36 mouse cellular contexts compared by ENCODE assay signal in the genomic region with DNA sequence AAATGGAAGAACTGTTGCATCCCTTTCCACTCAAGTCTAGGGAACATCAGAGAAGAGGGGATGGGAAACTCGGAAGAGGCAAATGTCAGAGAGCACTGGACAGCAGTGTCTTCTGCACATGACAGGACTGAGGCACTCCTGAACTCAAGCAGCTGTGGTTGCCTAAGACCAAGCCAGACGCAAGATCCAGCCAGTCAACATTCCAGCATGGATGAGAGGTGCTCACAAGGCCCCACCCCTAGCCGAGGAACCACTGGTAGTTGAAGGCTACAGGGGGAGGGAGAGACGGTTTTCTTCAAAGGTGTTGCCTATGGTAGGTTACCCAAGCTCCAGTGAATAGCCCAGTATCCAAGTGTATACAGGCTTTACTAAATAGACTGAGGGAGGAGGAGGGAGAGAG. TPM values are rescaled to one million over a fixed set of nuclear protein-coding genes. Genes with fewer than 3 reads are reported as not detected.
DNase-seq lines count a peak whose midpoint lies in the region; ATAC-seq and TF ChIP-seq lines count a peak whose summit lies in the region.
"Had no signal": no experiment of that assay in that cellular context is flagged by ENCODE, and none has a peak within 500 bp of the region (broad histone marks: within the 10 kb centered on the region; RNA-seq: fewer than 3 reads in every experiment).

No protein-coding gene starts in this region.

- no peak overlapping the region for H3K27ac ChIP-seq in embryonic facial prominence, embryonic 14.5 days (replicated peaks; ENCODE audit: low read depth, low read length)
- H3K27ac ChIP-seq in embryonic facial prominence, embryonic 10.5 days (replicated peaks): no peak overlapping the region
- no peak overlapping the region for H3K27ac ChIP-seq in liver, embryonic 11.5 days (ENCODE audit: low read depth, low read length)
- no peak overlapping the region for H3K27ac ChIP-seq in liver, embryonic 12.5 days
- no peak overlapping the region for H3K27ac ChIP-seq in hindbrain, postnatal 0 days
- no peak overlapping the region for H3K27ac ChIP-seq in kidney, embryonic 15.5 days
- H3K27ac ChIP-seq: hindbrain, embryonic 15.5 days; liver, embryonic 14.5 days had no signal

- H3K4me2 ChIP-seq in embryonic facial prominence, embryonic 14.5 days (ENCODE audit: low read depth, low read length): no peak overlapping the region
- H3K4me2 ChIP-seq in liver, embryonic 11.5 days: no peak overlapping the region
- H3K4me2 ChIP-seq in liver, embryonic 12.5 days: no peak overlapping the region
- H3K4me2 ChIP-seq in hindbrain, postnatal 0 days (ENCODE audit: low read depth, low read length): no peak overlapping the region
- no peak overlapping the region for H3K4me2 ChIP-seq in kidney, embryonic 15.5 days
- H3K4me2 ChIP-seq: heart, embryonic 11.5 days; hindbrain, embryonic 15.5 days had no signal

- no peaks in the 10 kb centered on the region for H3K27me3 ChIP-seq in embryonic facial prominence, embryonic 14.5 days (replicated peaks; ENCODE audit: control insufficient read depth, insufficient read depth, low read length)
- H3K27me3 ChIP-seq in embryonic facial prominence, embryonic 10.5 days (replicated peaks; ENCODE audit: low read depth, poor library complexity, severe bottlenecking): no peaks in the 10 kb centered on the region
- H3K27me3 ChIP-seq in liver, embryonic 11.5 days (replicated peaks; ENCODE audit: control insufficient read depth, insufficient read depth, low read length): no peaks in the 10 kb centered on the region
- H3K27me3 ChIP-seq in liver, embryonic 12.5 days (replicated peaks): no peaks in the 10 kb centered on the region
- no peaks in the 10 kb centered on the region for H3K27me3 ChIP-seq in hindbrain, postnatal 0 days (ENCODE audit: insufficient read depth, low read length)
- no peaks in the 10 kb centered on the region for H3K27me3 ChIP-seq in kidney, embryonic 15.5 days
- H3K27me3 ChIP-seq: CH12.LX; hindbrain, embryonic 15.5 days had no signal

- no peaks in the 10 kb centered on the region for H3K4me1 ChIP-seq in embryonic facial prominence, embryonic 14.5 days (ENCODE audit: control insufficient read depth, insufficient read depth, low read length)
- H3K4me1 ChIP-seq in embryonic facial prominence, embryonic 10.5 days: no peaks in the 10 kb centered on the region
- H3K4me1 ChIP-seq in liver, embryonic 11.5 days (replicated peaks; ENCODE audit: control insufficient read depth, insufficient read depth, low read length): no peaks in the 10 kb centered on the region
- H3K4me1 ChIP-seq in liver, embryonic 12.5 days: no peaks in the 10 kb centered on the region
- H3K4me1 ChIP-seq in hindbrain, postnatal 0 days (ENCODE audit: insufficient read depth, low read length): 0 out of 2 replicates have a peak, but pooled peaks cover 3% of the 10 kb centered on the region
- H3K4me1 ChIP-seq in kidney, embryonic 15.5 days: no peaks in the 10 kb centered on the region
- H3K4me1 ChIP-seq: hindbrain, embryonic 15.5 days had no signal

- no peaks in the 10 kb centered on the region for H3K36me3 ChIP-seq in embryonic facial prominence, embryonic 14.5 days (ENCODE audit: control insufficient read depth, insufficient read depth, low read length)
- H3K36me3 ChIP-seq in embryonic facial prominence, embryonic 10.5 days (replicated peaks): no peaks in the 10 kb centered on the region
- H3K36me3 ChIP-seq in liver, embryonic 11.5 days (ENCODE audit: control insufficient read depth, insufficient read depth, low read length): no peaks in the 10 kb centered on the region
- no peaks in the 10 kb centered on the region for H3K36me3 ChIP-seq in liver, embryonic 12.5 days
- no peaks in the 10 kb centered on the region for H3K36me3 ChIP-seq in hindbrain, postnatal 0 days (ENCODE audit: insufficient read depth, low read length)
- H3K36me3 ChIP-seq in kidney, embryonic 15.5 days: no peaks in the 10 kb centered on the region
- H3K36me3 ChIP-seq: hindbrain, embryonic 15.5 days had no signal

- TF ChIP-seq CTCF in hindbrain, postnatal 0 days (IDR thresholded peaks at IDR 0.05; ENCODE audit: low read depth): no peak

- peak; percentile 8 for DNase-seq in embryonic facial prominence, embryonic 14.5 days (ENCODE audit: low spot score)
- no peak for DNase-seq in embryonic facial prominence, embryonic 10.5 days (ENCODE audit: low spot score)
- peak; percentile 20 for DNase-seq in liver, embryonic 11.5 days (ENCODE audit: low spot score)
- peak; percentile 56 for DNase-seq in lung, postnatal 14 days
- no peak for DNase-seq in hindbrain, postnatal 0 days (ENCODE audit: low spot score)
- no peak for DNase-seq in layer of hippocampus, adult 9-11 months
- DNase-seq: adrenal gland, adult 8-10 months; cerebellum, adult 8-10 months; cerebellum, postnatal 25 days; gastrocnemius, postnatal 14 days; kidney, adult 9 months; kidney, postnatal 25 days; midbrain, embryonic 14.5 days; spleen, adult 18-20 months; thymus, adult 18-20 months; thymus, postnatal 4 days had no signal

- 74% methylated on average over 4 of the region's 4 CpGs for WGBS in embryonic facial prominence, embryonic 14.5 days
- WGBS in embryonic facial prominence, embryonic 10.5 days: 79% methylated on average over 4 of the region's 4 CpGs
- WGBS in liver, embryonic 11.5 days: 80% methylated on average over 4 of the region's 4 CpGs
- WGBS in liver, embryonic 12.5 days (ENCODE audit: insufficient replicate concordance): 68% methylated on average over 4 of the region's 4 CpGs
- WGBS in hindbrain, postnatal 0 days: 89% methylated on average over 4 of the region's 4 CpGs
- WGBS in kidney, embryonic 15.5 days: 80% methylated on average over 4 of the region's 4 CpGs

- H3K9me3 ChIP-seq in embryonic facial prominence, embryonic 14.5 days (ENCODE audit: control insufficient read depth, low read length): no peaks in the 10 kb centered on the region
- H3K9me3 ChIP-seq in embryonic facial prominence, embryonic 10.5 days: no peaks in the 10 kb centered on the region
- H3K9me3 ChIP-seq in liver, embryonic 11.5 days (ENCODE audit: control insufficient read depth, low read length): no peaks in the 10 kb centered on the region
- H3K9me3 ChIP-seq in liver, embryonic 12.5 days (replicated peaks): no peaks in the 10 kb centered on the region
- H3K9me3 ChIP-seq in hindbrain, postnatal 0 days (ENCODE audit: low read length): no peaks in the 10 kb centered on the region
- no peaks in the 10 kb centered on the region for H3K9me3 ChIP-seq in kidney, embryonic 15.5 days (replicated peaks)
- H3K9me3 ChIP-seq: hindbrain, embryonic 15.5 days had no signal

- ATAC-seq in embryonic facial prominence, embryonic 14.5 days (ENCODE audit: low read depth): 0 out of 2 replicates have a peak, but pooled peaks have one; percentile 33
- no peak for ATAC-seq in liver, embryonic 11.5 days (replicated peaks; ENCODE audit: low FRiP score)
- ATAC-seq in liver, embryonic 12.5 days: no peak
- no peak for ATAC-seq in hindbrain, postnatal 0 days
- ATAC-seq in kidney, embryonic 15.5 days (replicated peaks; ENCODE audit: low FRiP score): no peak
- ATAC-seq: activated CD4-positive, CD25-positive, alpha-beta regulatory T cell, adult 4 months; forebrain, embryonic 14.5 days; intestine, embryonic 16.5 days had no signal

- H3K4me3 ChIP-seq in embryonic facial prominence, embryonic 14.5 days (ENCODE audit: low read depth, low read length): no peak overlapping the region
- no peak overlapping the region for H3K4me3 ChIP-seq in embryonic facial prominence, embryonic 10.5 days
- H3K4me3 ChIP-seq in liver, embryonic 11.5 days (ENCODE audit: low read depth, low read length): no peak overlapping the region
- H3K4me3 ChIP-seq in liver, embryonic 12.5 days: no peak overlapping the region
- no peak overlapping the region for H3K4me3 ChIP-seq in hindbrain, postnatal 0 days (ENCODE audit: low read length)
- H3K4me3 ChIP-seq in kidney, embryonic 15.5 days (replicated peaks): no peak overlapping the region
- H3K4me3 ChIP-seq: hindbrain, embryonic 15.5 days had no signal

- no peak overlapping the region for H3K9ac ChIP-seq in embryonic facial prominence, embryonic 14.5 days (ENCODE audit: low read depth, low read length)
- H3K9ac ChIP-seq in liver, embryonic 11.5 days (ENCODE audit: low read depth, low read length): no peak overlapping the region
- no peak overlapping the region for H3K9ac ChIP-seq in liver, embryonic 12.5 days
- H3K9ac ChIP-seq in hindbrain, postnatal 0 days (replicated peaks; ENCODE audit: low read length): no peak overlapping the region
- no peak overlapping the region for H3K9ac ChIP-seq in kidney, embryonic 15.5 days
- H3K9ac ChIP-seq: hindbrain, embryonic 15.5 days; liver, embryonic 14.5 days had no signal

RNA-seq across cellular contexts. Expression of a gene that starts 24.8 kb away (rescaled TPM):
- polyA plus RNA-seq in embryonic facial prominence, embryonic 14.5 days (2014; fragmentation: Nextera tagmentation; extraction: Ambion mirVana): 4.8 TPM in 1 of 2 replicates, not detected in the other
- not detected in 2 replicates for polyA plus RNA-seq in embryonic facial prominence, embryonic 10.5 days (2016; fragmentation: Nextera tagmentation; extraction: Ambion mirVana)
- polyA plus RNA-seq in liver, embryonic 11.5 days (2014; fragmentation: Nextera tagmentation; extraction: Ambion mirVana): not detected in 2 replicates
- polyA plus RNA-seq in liver, embryonic 12.5 days (2016; fragmentation: Nextera tagmentation; extraction: Ambion mirVana): not detected in 2 replicates
- total RNA-seq in hindbrain, postnatal 0 days (2014; rRNA removed): 1.8 and 7.2 TPM in 2 replicates
- 1.6 and 2.8 TPM in 2 replicates for polyA plus RNA-seq in hindbrain, postnatal 0 days (2015; fragmentation: Nextera tagmentation; extraction: Ambion mirVana)
- polyA plus RNA-seq in kidney, embryonic 15.5 days (2015; fragmentation: Nextera tagmentation; extraction: Ambion mirVana): not detected in 2 replicates
- total RNA-seq: adrenal gland, adult 8-10 months; adrenal gland, postnatal 4 days; CH12.LX; ES-E14; gastrocnemius, postnatal 14 days; granulocyte monocyte progenitor cell, adult 5-6 weeks; hematopoietic stem cell, adult 5-6 weeks; monocyte, adult 5-6 weeks had no signal
- polyA plus RNA-seq: activated CD4-positive, CD25-positive, alpha-beta regulatory T cell, adult 4 months; C2C12; embryonic facial prominence, embryonic 11.5 days; forebrain, embryonic 14.5 days; heart, embryonic 11.5 days; heart, postnatal 0 days; hindbrain, embryonic 15.5 days; intestine, embryonic 16.5 days; limb, embryonic 14.5 days; liver, embryonic 14.5 days; midbrain, embryonic 14.5 days; neural tube, embryonic 14.5 days; stomach, embryonic 16.5 days had no signal

Comparison
In these comparisons a context has a peak if more than half of its experiments do, and no peak if none do; other contexts are left out.
1. DNase-seq: peak in embryonic facial prominence, embryonic 14.5 days (single experiment), liver, embryonic 11.5 days (single experiment) and lung, postnatal 14 days (single experiment); none in embryonic facial prominence, embryonic 10.5 days (single experiment), hindbrain, postnatal 0 days (single experiment) and layer of hippocampus, adult 9-11 months (single experiment).